Mouse (Mus musculus): ENCODE results near the gene Selenov. TPM values are rescaled to one million over a fixed set of nuclear protein-coding genes. Genes with fewer than 3 reads are reported as not detected.

Selenov gene
- total and polyA plus RNA-seq, 3 experiments: not detected

- Histone ChIP-seq H3K79me2 (ENCODE audit: control insufficient read depth, insufficient read depth, low read length, poor library complexity) (no peaks in the 10 kb centered on the region), H3K4me1 (ENCODE audit: control insufficient read depth in 1 of 2, insufficient read depth in 2 of 2, low read length in 2 of 2) (no peaks in the 10 kb centered on the region), H3K9me3 (replicated peaks; ENCODE audit: insufficient read depth, low read length) (no peaks in the 10 kb centered on the region), H3K9ac (ENCODE audit: control insufficient read depth, low read depth, low read length, poor library complexity, severe bottlenecking) (no peak overlapping the region), H3K27ac (ENCODE audit: control insufficient read depth, low read depth, low read length) (no peak overlapping the region), H3K4me3 (ENCODE audit: control insufficient read depth in 1 of 2, insufficient read depth in 1 of 2, low read depth in 2 of 2, low read length in 2 of 2) (no peak overlapping the region), H3K36me3 (ENCODE audit: control insufficient read depth in 1 of 2, insufficient read depth in 2 of 2, low read length in 2 of 2) (no peaks in the 10 kb centered on the region), H3K27me3 (ENCODE audit: control insufficient read depth in 1 of 2, insufficient read depth in 2 of 2, low read length in 2 of 2) (no peaks in the 10 kb centered on the region)
- TF ChIP-seq ETS1 (IDR thresholded peaks at IDR 0.05; ENCODE audit: low read depth, low read length) (no peak), HCFC1 (IDR thresholded peaks at IDR 0.05; ENCODE audit: low read depth, low read length) (no peak), POLR2A (IDR thresholded peaks at IDR 0.05; ENCODE audit: control insufficient read depth in 1 of 2, insufficient read depth in 1 of 2, low read depth in 1 of 2, low read length in 2 of 2, poor library complexity in 1 of 2) (no peak), CHD1 (IDR thresholded peaks at IDR 0.05; ENCODE audit: low read depth, low read length) (no peak), USF1 (IDR thresholded peaks at IDR 0.05; ENCODE audit: low read depth, low read length) (no peak), TAL1 (IDR thresholded peaks at IDR 0.05; ENCODE audit: low read length) (no peak), NRF1 (IDR thresholded peaks at IDR 0.05; ENCODE audit: insufficient read depth, low read depth, low read length, poor library complexity, severe bottlenecking) (no peak), GATA1 (IDR thresholded peaks at IDR 0.05; ENCODE audit: low read depth, low read length) (no peak), NELFE (IDR thresholded peaks at IDR 0.05; ENCODE audit: low read depth, low read length) (no peak), TCF12 (IDR thresholded peaks at IDR 0.05; ENCODE audit: low read depth, low read length) (no peak), TBP (IDR thresholded peaks at IDR 0.05; ENCODE audit: low read depth, low read length) (no peak), CTCF (IDR thresholded peaks at IDR 0.05 in 2 of 3, conservative IDR thresholded peaks at IDR 0.05 in 1 of 3; ENCODE audit: control insufficient read depth in 1 of 3, insufficient read depth in 1 of 3, low read depth in 2 of 3, low read length in 3 of 3, poor library complexity in 1 of 3, severe bottlenecking in 1 of 3) (no peak), USF2 (IDR thresholded peaks at IDR 0.05; ENCODE audit: borderline replicate concordance in 1 of 2, insufficient read depth in 1 of 2, low read depth in 1 of 2, low read length in 2 of 2) (no peak), KAT2A (conservative IDR thresholded peaks at IDR 0.05; ENCODE audit: low read depth, low read length) (no peak), BHLHE40 (IDR thresholded peaks at IDR 0.05; ENCODE audit: borderline replicate concordance, low read depth, low read length) (no peak), RCOR1 (IDR thresholded peaks at IDR 0.05; ENCODE audit: low read depth, low read length) (no peak), MEF2A (IDR thresholded peaks at IDR 0.05; ENCODE audit: extremely low read depth, insufficient replicate concordance, low read depth, low read length, poor library complexity, severe bottlenecking) (no peak), E2F4 (IDR thresholded peaks at IDR 0.05; ENCODE audit: borderline replicate concordance, low read depth, low read length) (no peak), ZNF384 (IDR thresholded peaks at IDR 0.05; ENCODE audit: low read depth, low read length) (no peak)
- DNase-seq (ENCODE audit: low read depth, low spot score): no peak
These were observed 22.4 kb downstream of the Selenov start for GRCm38 (mm10) chr7:28268576-28268975.

GRCm38 (mm10) chr7:28268042-28268531 is 22.9 kb downstream of the Selenov start:
- H3K4me1 ChIP-seq (ENCODE audit: control insufficient read depth in 1 of 2, insufficient read depth in 2 of 2, low read length in 2 of 2): no peaks in the 10 kb centered on the region
- no peak for TF ChIP-seq ETS1 (IDR thresholded peaks at IDR 0.05; ENCODE audit: low read depth, low read length)
- no peak for TF ChIP-seq EP300 (IDR thresholded peaks at IDR 0.05; ENCODE audit: low read depth in 1 of 2, low read length in 2 of 2)
- no peak for TF ChIP-seq POLR2AphosphoS5 (IDR thresholded peaks at IDR 0.05; ENCODE audit: borderline replicate concordance, low read depth, low read length)
- TF ChIP-seq MYC (IDR thresholded peaks at IDR 0.05; ENCODE audit: low read depth, low read length): no peak
- TF ChIP-seq HCFC1 (IDR thresholded peaks at IDR 0.05; ENCODE audit: low read depth, low read length): no peak
- no peak for TF ChIP-seq NRF1 (IDR thresholded peaks at IDR 0.05; ENCODE audit: insufficient read depth, low read depth, low read length, poor library complexity, severe bottlenecking)
- no peak for TF ChIP-seq USF2 (IDR thresholded peaks at IDR 0.05; ENCODE audit: borderline replicate concordance in 1 of 2, insufficient read depth in 1 of 2, low read depth in 1 of 2, low read length in 2 of 2)
- H3K27ac ChIP-seq (ENCODE audit: control insufficient read depth, low read depth, low read length): no peak overlapping the region
- no peaks in the 10 kb centered on the region for H3K36me3 ChIP-seq (ENCODE audit: control insufficient read depth in 1 of 2, insufficient read depth in 2 of 2, low read length in 2 of 2)
- H3K9ac ChIP-seq (ENCODE audit: control insufficient read depth, low read depth, low read length, poor library complexity, severe bottlenecking): no peak overlapping the region
- no peak overlapping the region for H3K4me3 ChIP-seq (ENCODE audit: control insufficient read depth in 1 of 2, insufficient read depth in 1 of 2, low read depth in 2 of 2, low read length in 2 of 2)
- no peaks in the 10 kb centered on the region for H3K9me3 ChIP-seq (replicated peaks; ENCODE audit: insufficient read depth, low read length)
- H3K79me2 ChIP-seq (ENCODE audit: control insufficient read depth, insufficient read depth, low read length, poor library complexity): no peaks in the 10 kb centered on the region
- H3K27me3 ChIP-seq (ENCODE audit: control insufficient read depth in 1 of 2, insufficient read depth in 2 of 2, low read length in 2 of 2): no peaks in the 10 kb centered on the region
- no peak for DNase-seq (ENCODE audit: low read depth, low spot score)

Data from MEL (cell line).